Mouse (Mus musculus) frontal cortex, adult (tissue): ENCODE results near the gene Kbtbd7.

Source experiments
- ATAC-seq: cut with Nextera tagmentation; 2 replicates; pipeline ENCODE4 v1.9.2; 2017; ENCODE audit warnings: mild to moderate bottlenecking, moderate library complexity, mixed read lengths; ENCODE audit not compliant: low TSS enrichment

Kbtbd7 gene

DNA sequence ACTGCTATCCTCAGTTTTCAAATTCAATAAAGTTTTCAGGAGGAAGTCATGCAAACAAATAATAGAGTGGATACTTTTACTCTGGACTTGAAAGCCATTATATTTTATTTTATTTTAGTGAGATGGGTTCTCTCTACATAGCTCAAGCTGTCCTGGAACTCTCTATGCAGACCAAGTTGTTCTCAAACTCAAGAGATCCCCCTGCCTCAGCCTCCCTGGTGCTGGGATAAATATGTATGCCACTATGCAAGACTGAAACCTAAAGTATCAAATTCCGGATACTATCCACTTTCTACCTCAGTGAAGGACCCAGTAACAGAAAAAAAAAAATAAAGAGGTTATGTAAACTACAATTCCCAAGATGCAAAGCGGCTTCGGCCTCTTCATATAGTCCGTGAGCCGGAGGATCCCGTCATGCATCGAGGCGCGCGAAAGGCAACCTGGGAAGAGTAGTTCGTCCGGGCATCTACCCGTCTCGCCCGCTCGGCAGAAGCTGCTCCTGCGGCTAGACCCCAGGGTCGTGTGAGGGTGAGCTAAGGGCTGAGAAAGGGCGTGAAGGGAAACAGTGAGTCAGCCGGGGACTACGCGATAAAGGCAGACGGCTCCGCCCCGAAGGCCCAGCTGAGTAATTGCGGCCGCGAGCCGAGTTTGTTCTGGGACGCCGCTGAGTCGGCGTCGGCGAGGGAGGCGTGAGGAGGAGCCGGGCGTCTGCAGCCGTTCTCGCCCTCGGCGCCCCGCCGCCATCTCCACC is at the start of gene Kbtbd7:
Kbtbd7 (plus strand) TSS at position 533 of the 751 bp plus-strand sequence.
- peak; percentile 99 for ATAC-seq

DNA sequence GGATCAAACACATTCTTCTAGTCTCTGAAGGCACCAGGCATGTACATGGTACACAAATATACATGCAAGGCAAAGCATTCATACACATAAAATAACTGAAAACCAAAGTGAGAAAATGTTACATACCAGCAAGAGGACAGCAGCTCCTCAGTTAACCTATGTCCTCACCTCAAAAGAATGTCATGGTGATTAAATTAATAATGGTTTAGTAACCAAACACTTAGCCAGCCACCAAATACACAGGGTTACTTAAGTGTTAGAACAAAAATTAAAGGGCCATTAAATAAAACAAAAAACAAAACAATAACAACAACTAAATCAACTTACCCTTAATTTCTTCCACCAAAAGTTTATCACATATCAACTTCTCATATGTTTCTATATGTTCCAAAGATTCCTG is 49.3 kb upstream of the Kbtbd7 start:
- ATAC-seq: no peak

DNA sequence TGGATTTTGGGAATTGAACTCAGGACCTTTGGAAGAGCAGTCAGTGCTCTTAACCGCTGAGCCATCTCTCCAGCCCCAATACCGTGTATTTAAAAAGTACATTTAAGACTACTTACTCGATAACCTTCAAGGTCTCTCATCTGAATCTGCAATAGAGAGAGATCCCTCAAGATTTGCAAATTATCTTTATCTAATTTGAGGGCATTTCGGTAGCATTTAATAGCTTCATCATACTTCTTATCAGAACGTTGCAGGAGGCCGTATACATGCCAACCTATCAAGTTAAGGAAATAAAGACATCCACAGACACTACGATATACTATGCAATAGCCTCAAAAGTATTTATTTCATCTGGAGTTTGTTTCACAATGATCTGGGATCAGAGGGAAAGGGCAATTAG is 43.2 kb upstream of the Kbtbd7 start:
- no peak for ATAC-seq

DNA sequence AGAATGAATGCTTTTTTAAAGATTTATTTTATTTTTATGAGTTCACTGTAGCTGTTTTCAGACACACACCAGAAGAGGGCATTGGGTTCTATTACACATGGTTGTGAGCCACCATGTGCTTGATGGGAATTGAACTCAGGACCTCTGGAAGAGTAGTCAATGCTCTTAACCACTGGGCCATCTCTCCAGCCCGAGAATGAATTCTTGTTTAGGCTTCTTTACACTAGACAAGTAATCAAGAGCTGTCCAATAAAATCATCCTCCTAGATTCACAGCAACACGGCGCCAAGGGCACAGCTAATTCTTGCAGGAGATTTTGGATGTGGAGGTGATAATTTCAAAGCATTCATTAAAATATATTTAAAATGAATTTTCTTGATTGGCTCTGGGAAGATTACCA is 38.0 kb upstream of the Kbtbd7 start:
- ATAC-seq: no peak

DNA sequence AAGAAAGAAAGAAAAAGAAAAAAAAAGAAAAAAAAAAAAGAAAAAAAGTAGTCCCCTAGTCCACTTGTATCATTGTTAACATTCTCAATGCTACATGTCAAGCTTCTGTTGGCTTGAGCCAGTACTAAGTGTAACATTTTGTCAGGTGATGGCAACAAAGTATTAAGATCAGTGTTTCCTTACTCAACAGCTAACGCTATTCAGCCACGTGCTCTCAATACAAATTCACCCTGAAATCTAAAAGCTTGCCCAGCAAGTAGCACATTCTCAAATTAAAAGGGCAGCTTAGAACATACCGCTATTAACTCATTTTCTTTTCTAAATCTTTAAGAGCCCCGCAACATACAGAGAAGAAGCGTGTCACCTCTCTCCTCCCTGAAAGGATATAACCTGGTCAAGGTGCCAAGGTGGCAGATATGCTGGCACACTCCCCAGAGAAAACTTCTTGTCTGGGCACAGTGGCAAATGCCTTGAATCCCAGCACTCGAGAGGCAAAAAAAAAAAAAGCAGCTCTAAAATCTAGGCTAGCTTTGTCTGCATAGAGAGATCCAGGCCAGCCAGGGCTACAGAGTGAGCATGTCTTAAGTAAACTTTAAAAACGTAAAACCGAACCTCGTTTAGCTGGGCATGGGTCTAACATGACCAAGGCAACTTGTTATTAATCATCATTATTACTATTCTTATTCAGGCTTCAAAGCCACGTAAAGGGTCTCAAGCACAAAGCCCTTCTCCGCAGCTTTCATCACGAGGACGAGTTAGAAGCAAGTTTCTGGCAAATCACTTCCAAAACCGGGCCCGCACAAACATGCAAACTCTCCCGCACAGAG is 36.7 kb upstream of the Kbtbd7 start:
- ATAC-seq: peak; percentile 22

DNA sequence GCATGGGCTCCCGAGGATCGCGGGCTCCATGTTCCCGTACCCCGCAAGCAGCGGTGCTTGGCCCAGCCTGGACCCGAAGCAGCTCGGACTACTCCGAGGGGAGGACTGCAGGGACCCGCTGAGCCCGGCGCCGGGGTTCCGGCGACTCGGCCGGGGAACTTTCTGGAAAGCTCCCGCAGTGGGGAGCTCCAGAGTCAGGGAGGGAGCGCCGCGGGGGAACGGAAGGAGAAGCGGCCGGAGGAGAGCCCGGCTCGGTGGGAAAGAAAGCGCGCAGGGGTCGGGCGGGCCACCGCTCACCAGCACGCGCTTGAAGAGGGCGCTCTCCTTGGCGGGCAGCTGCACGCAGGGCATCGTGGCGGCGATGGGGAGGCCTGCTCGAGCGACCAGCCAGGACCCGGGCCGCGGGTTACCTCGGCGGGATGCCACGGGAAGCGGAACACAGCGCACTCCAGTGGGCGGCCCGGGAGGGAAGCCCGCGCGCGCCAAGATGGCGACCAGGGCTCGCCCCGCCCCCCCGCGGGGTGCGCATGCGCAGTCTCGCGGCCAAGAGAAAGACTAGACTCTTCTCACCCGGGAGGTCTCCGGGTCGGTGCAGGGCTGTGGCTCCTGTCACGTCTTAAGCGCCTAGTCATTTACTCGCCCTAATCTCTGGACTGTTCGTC is 35.9 kb upstream of the Kbtbd7 start, which contains the start of gene Naa16:
Naa16 (minus strand) TSS at position 514 of the 662 bp plus-strand sequence.
- peak; percentile 91 for ATAC-seq

DNA sequence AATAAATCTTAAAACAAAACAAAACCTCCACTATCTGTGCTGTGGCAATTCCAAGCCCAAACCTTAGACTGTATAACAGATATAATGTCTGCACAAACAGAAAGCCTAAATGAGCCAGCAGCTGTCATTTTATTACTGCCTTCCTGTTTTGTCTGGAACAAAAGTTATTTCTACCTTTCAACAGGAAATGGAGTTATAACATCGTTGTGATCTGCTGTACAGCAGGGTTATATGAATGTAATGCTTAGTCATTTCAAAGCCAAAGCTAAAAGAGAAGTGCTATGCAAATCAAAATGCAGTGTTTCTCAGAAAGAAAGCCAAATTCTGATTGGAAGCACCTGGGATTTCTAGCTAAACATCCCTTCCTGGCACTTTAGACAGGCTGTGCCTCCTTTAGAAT is 33.0 kb upstream of the Kbtbd7 start:
- no peak for ATAC-seq

DNA sequence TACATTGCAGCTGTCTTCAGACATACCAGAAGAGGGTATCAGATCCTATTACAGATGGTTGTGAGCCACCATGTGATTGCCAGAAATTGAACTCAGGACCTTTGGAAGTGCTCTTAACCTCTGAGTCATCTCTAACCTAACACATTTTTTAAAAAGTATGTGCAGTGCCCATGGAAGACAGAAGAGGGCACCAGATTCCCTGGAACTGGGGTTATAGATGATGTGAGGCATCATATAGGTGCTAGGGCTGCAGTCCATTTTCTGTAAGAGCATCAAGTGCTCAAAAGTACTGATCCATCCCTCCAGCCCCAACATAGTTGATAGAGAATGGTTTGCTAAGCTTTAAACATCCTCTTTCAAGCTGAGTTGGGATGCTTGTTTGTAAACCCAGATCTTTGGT is 31.7 kb upstream of the Kbtbd7 start:
- no peak for ATAC-seq

DNA sequence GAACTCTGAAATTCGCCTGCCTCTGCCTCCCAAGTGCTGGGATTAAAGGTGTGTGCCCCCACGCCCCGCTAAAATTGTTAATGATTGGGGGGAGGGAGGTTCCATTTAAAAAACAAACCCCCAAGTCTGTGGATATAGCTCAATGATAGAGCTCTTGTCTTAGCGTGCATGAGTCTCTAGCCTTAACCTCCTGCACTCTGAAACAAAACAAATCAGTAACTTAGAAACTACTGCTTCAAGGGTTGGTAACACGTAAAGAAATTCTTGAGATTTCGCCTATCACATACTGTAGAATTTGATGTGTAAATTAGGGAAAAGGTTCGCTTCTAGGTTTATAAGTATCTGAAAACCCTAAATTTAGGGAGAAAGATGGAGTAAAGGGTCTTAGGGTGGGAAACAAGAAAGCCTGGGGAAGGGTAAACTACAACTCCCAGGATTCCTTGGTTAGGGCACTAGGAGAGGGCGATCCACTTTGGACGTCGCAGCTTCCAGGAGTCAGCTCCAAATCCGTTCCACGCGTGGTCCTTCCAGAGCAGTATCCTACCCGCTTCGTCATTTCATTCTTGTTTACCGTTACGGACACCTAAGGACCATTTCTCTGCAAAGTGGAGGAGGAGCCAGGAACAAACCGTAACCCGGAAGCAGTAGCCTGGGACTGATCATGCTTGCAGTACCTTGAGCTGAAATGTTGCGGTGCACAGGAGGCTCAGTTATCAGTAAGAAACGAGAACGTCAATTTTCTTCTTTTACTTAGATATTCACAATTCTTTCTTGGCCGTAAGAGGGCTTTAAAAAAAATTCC is 28.8 kb upstream of the Kbtbd7 start, which contains the start of gene Mtrf1:
Mtrf1 (plus strand) TSS at position 452 of the 802 bp plus-strand sequence.
- ATAC-seq: peak; percentile 97

DNA sequence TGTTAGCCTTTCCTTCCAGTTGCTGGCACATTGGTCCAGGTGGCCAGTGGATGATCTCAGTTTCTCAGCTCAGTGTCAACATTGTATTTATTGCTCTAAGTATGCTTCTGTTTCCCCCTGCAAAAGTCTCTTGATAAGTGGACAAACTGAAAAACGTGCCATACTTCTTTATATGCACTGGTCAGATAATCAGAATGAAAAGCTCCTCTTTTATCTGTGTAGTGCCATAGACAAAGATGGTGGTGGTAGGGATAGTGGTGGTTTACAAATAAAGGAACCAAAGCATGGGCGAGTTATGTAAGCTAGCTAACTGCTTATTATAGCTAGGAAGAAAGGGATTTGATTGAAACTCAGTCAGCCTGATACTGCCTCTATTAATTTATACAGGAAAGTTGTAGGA is 18.7 kb upstream of the Kbtbd7 start:
- ATAC-seq: no peak

DNA sequence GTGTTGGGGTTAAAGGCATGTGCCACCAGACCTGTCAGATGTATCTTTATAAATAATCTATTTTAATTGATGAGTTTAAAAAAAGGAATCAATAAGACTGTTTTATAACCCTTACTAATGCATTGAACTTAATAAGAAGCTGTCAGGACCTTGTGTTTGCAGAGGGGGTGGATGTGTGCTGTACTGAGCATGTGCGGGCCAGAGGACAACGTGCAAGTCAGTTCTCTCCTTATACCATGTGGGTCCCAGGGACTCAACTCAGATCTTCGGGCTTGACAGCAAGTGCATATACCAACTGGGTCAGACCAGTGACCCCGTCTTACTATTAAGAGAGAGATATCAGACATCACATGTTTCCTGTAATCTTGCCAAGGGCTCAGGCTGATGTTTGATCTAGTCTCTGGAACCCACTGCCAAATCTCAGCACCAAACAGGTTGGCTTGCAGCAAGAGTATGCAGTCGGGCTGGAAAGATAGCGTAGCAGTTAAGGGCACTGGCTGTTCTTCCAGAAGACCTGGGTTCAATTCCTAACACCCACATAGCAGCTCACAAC is 17.0 kb upstream of the Kbtbd7 start:
- no peak for ATAC-seq

DNA sequence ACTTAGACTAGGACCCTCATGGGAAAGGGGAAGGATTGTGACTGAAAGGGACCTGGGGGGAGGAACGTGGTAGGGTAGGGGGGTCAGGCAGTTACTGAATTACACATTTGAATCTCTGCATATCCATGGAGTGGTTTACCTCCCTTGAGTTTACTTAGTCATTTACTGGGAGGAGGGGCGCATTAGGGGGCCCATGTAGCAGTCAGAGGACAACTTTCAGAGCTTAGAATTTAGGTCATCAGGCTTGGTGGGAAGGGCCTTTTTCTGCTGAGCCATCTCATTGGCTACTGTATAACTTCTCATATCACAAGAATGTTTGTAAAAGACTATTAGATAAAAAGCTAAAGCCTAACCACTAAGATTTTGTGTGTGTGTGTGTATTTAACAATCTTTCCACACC is 15.6 kb upstream of the Kbtbd7 start:
- ATAC-seq: no peak

DNA sequence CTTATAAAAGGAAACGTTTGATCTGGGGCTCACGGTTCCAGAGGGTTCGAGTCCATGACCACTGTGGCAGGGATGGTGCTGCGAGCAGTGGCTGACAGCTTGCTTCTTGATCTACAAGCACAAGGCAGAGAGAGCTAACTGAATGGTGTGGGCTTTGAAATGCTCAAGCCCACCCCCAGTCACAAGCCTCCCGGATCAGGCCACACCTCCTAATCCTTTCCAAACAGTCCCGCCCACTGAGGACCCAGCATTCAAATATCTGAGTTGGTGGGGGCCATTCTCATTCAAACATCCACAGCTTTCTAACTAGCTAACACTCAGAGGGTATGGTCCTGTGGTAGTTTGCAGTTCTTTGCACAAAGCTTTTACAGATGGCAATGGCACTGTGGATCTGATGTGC is 13.2 kb upstream of the Kbtbd7 start:
- no peak for ATAC-seq

DNA sequence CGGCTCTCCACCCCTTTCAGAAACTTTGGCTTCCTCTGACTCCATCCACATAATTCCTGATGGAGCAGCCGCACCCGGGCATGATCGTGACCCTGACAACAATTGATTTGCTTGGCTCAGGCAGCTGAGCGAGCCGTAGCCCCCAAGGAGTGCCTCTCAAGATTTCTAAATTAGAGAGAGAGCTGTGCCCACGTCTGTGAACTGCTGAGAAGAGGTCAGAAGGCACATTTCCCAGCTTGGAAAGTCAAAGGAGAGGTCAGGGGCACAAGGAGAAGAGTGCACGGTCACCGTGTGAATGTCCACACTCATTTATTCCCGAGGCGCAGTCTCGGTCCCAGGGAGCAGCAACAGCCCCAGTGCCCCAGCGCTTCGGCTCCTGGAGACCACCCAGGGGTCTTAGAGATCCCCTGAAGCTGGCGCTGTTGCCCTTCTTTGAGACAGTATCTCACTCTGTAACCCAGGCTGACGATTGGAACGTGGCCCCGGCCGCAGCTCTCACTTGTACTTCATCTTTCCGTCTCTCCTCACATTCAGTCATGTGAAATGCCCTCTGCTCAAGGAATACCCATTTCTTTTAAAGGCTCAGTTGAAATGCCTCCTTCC is 6.1 kb upstream of the Kbtbd7 start:
- no peak for ATAC-seq

DNA sequence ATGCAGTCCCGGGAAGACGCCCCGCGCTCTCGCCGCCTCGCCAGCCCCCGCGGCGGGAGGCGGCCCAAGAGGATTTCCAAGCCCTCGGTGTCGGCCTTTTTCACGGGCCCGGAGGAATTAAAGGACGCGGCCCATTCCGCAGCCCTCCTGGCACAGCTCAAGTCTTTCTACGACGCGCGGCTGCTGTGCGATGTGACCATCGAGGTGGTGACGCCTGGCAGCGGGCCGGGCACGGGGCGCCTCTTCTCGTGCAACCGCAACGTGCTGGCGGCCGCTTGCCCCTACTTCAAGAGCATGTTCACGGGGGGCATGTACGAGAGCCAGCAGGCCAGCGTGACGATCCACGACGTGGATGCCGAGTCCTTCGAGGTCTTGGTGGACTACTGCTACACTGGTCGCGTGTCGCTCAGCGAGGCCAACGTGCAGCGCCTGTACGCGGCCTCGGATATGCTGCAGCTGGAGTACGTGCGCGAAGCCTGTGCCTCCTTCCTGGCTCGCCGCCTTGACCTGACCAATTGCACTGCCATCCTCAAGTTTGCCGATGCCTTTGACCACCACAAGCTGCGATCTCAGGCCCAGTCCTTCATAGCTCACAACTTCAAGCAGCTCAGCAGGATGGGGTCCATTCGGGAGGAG is 537 bp downstream of the Kbtbd7 start:
- ATAC-seq: peak; percentile 3; the same call in 1 of the 2 replicates

DNA sequence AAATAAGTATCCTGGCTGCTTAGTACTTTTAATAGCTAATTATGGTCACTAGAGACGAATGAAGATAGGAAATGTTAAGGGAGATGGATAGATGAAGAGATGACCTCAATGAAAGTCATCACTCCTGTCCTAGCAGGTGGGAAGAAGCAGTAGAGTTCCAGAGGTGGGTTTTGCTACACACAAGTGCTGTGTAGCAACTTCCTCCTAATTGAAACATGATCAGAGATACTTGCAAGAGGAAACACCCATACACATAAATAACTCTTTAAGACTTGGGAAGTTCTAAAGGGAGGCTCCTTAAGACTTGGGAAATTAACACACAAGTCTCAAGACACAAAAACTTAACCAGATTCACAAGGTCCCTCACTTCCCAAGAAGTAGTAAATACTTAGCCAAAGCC is 7.8 kb downstream of the Kbtbd7 start:
- no peak for ATAC-seq

DNA sequence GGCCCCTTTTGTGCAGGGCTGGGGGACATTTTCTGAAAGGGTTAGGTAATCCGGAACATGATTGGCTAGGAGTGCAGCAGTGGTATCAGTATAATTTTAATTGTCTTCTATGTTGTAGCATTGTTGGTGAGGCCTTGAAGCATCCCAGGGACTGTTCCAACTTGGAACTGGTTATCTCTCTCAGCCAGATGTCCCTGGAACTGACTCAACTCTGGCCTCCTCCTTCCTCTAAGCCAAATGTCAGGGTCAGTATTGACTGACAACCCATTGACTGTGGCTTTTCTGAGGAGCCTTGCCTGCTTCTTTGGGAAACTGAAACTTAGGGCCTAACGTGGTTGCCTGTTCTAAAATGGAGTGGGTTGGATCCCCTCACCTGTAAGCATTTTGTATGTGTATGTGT is 14.3 kb downstream of the Kbtbd7 start:
- ATAC-seq: no peak

DNA sequence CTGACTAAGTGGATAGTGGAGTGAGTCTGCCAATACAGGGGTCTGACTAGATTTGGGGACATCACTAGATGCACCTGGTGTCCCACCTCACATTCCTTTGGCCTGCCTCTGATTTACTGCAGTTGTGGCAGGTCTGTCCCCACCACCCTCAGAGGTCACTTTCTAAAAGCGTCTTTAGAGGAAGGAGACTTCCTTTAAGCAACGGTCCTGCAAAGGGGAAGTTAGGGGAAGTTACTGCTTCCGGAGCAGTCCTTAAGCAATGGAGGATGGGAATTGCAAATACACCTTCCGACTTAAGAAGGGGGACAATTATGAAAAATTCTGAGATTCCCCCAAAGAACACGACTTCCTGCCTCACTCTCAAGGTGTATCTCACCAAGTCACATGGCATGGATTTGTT is 15.1 kb downstream of the Kbtbd7 start:
- no peak for ATAC-seq

DNA sequence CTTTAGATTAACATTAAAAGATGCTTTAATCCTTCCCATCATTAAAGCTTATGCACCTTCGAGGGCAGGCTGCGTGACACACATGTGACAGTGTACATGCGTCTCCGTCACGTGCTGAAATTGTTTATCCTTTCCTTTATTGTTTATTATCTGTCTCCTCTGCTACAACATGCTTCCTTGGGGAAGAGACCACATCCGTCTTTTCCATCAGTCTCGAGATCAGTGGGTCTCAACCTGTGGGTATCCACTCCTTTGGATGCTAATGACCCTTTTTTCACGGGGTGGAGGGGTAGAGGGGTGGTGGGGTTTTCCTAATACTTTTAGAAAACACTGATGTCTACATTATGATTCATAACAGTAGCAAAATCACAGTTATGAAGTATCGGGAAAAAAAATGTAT is 18.3 kb downstream of the Kbtbd7 start:
- ATAC-seq: no peak

DNA sequence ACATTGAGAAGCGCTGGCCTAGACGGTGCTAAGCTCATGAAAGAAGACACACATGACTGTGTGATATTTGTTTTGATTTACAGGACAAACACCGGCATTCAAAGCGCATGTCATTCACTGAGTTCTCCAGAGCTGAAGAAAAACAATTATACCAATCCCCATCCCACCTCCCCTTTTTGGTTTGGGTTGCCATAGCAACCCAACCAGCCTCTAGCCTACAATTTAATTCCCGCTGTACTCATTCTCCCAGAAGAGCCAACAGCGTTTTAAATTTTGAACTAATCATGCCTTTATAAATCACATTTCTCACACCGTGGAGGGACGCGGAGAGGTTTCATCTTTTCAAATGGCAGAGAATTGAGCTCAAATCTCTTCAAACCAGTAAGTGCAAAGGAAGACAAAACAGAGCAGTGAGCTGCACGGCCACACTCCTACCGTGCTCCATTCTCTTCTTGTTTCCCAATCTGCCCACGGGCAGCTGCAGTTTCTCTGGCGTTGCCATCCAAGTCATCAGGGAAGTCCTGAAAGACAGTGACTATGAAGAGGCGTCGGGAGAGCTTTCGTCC is 18.8 kb downstream of the Kbtbd7 start:
- peak; percentile 81 for ATAC-seq
